Mouse (Mus musculus) limb, embryonic 11.5 days (tissue): ENCODE data around the gene Gm11232. TPM values are rescaled to one million over a fixed set of nuclear protein-coding genes. Genes with fewer than 3 reads are reported as not detected.

ENCODE experiments used
- ATAC-seq: fragments of 200-750 bp; cut with Nextera tagmentation; 2 replicates; pipeline ENCODE4 v1.8.0; 2017; ENCODE audit warnings: low read depth; ENCODE audit not compliant: insufficient number of reproducible peaks, low FRiP score, low TSS enrichment
- DNase-seq: peaks from one replicate; pipeline ENCODE4 v3.0.0-alpha.2; 2015; ENCODE audit warnings: low spot score
- H3K27ac ChIP-seq: fragments of 300-500 bp; sonication (generic); replicated peaks from 2 replicates; pipeline ENCODE4 v1.5.1; 2014; ENCODE audit warnings: low read depth, mild to moderate bottlenecking, low read length
- H3K27me3 ChIP-seq: fragments of 300-500 bp; sonication (generic); 2 replicates; pipeline ENCODE4 v1.6.1; 2014; ENCODE audit warnings: mild to moderate bottlenecking, low read length, mixed read lengths; ENCODE audit not compliant: control insufficient read depth, insufficient read depth
- H3K36me3 ChIP-seq: fragments of 300-500 bp; sonication (generic); 2 replicates; pipeline ENCODE4 v1.6.1; 2014; ENCODE audit warnings: mild to moderate bottlenecking, low read length, moderate library complexity, mixed read lengths; ENCODE audit not compliant: control insufficient read depth, insufficient read depth
- H3K4me1 ChIP-seq: fragments of 300-500 bp; sonication (generic); 2 replicates; pipeline ENCODE4 v1.6.1; 2014; ENCODE audit warnings: low read length, mixed read lengths; ENCODE audit not compliant: control insufficient read depth, insufficient read depth
- H3K4me2 ChIP-seq: fragments of 300-500 bp; sonication (generic); 2 replicates; pipeline ENCODE4 v1.6.1; 2014; ENCODE audit warnings: low read depth, mild to moderate bottlenecking, moderate library complexity; ENCODE audit not compliant: severe bottlenecking
- H3K4me3 ChIP-seq: fragments of 300-500 bp; sonication (generic); 2 replicates; pipeline ENCODE4 v1.5.1; 2014; ENCODE audit warnings: low read depth, low read length
- H3K9ac ChIP-seq: fragments of 300-500 bp; sonication (generic); 2 replicates; pipeline ENCODE4 v1.6.1; 2014; ENCODE audit warnings: mild to moderate bottlenecking, low read length
- H3K9me3 ChIP-seq: fragments of 300-500 bp; sonication (generic); 2 replicates; pipeline ENCODE4 v1.6.1; 2016; ENCODE audit warnings: low read length; ENCODE audit not compliant: control insufficient read depth
- WGBS: fragments of 180-500 bp; shearing (Covaris S2); extraction: QIAGEN DNeasy Blood & Tissue Kit; methylation state at CpG from one replicate; pipeline ENCODE4 v1.1.7; 2014; 5-methylcytosine and 5-hydroxymethylcytosine counted together
- polyA plus RNA-seq: library from polyadenylated mRNA; unstranded; fragments of >200 nt; fragmentation: Nextera tagmentation; extraction: Ambion mirVana; gene quantifications from 2 replicates; pipeline ENCODE4 v1.2.1, GENCODE M21; 2014

Gm11232 gene
- polyA plus RNA-seq, result 0.11 and 0.12 TPM in 2 replicates

DNA sequence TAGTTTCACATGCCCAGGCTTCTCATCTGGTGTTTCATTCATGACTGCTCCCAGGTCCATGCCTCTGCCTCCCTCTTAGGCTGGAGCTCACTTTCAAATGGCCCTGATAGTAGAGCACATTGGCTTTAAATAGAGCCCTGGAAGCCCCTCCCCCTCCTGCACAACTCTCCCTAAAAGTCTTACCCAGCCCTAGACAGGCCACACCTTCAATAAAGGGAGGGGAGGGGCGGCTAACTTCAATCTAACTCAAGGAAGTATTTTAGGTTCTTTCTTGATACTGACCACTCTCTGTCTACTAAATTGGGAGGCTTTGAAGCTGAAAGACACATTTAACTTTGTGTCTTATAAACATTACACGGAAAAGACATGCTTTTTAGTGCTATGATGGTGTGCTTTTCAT lies at the start of gene Gm11232:
Gm11232 (minus strand) TSS at position 101 of the 400 bp plus-strand sequence.
- H3K36me3 ChIP-seq, result no peaks in the 10 kb centered on the region
- no peak for DNase-seq
- H3K4me2 ChIP-seq, result no peak within 1 kb of the TSS
- no peaks in the 10 kb centered on the region for H3K4me1 ChIP-seq
- no peak for ATAC-seq
- H3K9me3 ChIP-seq, result no peaks in the 10 kb centered on the region
- no peak within 1 kb of the TSS for H3K4me3 ChIP-seq
- H3K27me3 ChIP-seq, result no peaks in the 10 kb centered on the region
- no peak within 1 kb of the TSS for H3K27ac ChIP-seq
- 79% methylated on average over 2 of the region's 2 CpGs for WGBS
- no peak within 1 kb of the TSS for H3K9ac ChIP-seq

DNA sequence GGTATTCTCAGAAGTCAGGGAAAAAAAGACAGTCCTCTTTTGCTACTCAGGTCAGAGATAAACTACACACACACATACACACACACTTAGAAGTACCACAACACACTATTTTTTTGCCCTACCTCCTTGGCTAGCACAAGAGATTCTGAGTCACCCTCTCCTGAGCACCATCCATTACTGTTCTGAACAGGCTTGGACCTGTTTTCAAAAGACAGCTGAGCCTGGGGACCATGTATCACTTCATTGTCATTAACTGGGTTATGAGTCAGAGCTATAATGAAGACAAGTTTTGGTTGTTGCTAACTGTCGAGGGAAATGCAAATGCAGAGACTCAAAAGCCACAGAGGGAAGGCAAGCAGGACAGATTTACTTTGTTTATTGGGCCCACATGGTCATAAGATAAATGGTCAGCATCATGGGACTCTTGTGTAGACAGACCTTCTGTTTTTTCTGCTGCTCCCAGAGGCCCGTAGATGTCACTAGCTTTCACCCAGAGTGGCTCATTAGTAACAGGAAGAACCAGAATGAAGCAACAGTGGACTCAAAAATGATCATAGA lies 48.3 kb upstream of the Gm11232 start:
- H3K9ac ChIP-seq, result no peak overlapping the region
- 78% methylated on average over 2 of the region's 2 CpGs for WGBS
- no peaks in the 10 kb centered on the region for H3K9me3 ChIP-seq
- H3K4me1 ChIP-seq, result no peaks in the 10 kb centered on the region
- H3K27ac ChIP-seq, result no peak overlapping the region
- ATAC-seq (no peak), DNase-seq (no peak)
- H3K27me3 ChIP-seq, result no peaks in the 10 kb centered on the region
- H3K4me2 ChIP-seq, result no peak overlapping the region
- no peak overlapping the region for H3K4me3 ChIP-seq
- no peaks in the 10 kb centered on the region for H3K36me3 ChIP-seq

DNA sequence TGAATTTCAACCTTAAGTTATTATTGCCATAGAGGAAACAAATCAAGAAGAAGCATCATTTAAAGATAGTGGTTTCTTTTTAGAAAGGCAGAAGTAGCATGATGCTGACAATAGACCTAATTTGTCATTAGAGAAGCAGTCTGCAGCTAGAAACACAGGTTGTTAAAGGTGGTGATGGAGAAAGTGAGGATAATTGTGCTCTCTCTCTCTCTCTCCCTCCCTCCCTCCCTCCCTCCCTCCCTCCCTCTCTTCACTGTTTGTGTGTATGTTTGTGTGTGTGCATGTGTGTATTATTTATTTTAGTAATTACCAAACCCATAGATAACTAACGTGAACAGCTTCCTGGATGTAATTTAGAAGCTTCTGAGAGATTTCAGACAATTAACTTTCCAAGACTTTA lies 7.8 kb upstream of the Gm11232 start:
- Histone ChIP-seq H3K4me3 (no peak overlapping the region), H3K4me1 (no peaks in the 10 kb centered on the region), H3K4me2 (no peak overlapping the region), H3K9ac (no peak overlapping the region), H3K36me3 (no peaks in the 10 kb centered on the region), H3K9me3 (no peaks in the 10 kb centered on the region), H3K27me3 (no peaks in the 10 kb centered on the region), H3K27ac (no peak overlapping the region)
- ATAC-seq, result no peak
- DNase-seq, result no peak
- WGBS, result 78% methylated on average over 1 of the region's 1 CpGs

DNA sequence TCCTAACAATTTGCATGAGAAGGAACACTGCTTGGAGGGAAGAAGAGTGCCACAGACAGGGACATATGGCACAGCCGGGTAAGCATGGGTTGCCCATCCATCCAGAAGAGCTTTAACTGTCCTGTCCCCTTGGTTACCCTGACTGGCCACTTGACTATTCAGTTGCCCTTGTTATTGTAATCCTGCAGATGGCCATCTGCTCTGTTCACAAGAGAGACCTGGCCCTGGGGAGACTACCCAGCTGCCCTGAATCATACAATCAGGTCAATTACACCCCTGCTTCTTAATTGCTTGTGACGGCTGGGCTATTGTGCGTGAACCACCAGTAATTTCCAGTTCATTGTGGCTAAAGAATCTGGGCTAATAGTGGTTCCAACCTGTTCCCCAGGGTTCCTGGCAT lies 7.3 kb upstream of the Gm11232 start:
- 45% methylated on average over 3 of the region's 3 CpGs for WGBS
- Histone ChIP-seq H3K27me3 (no peaks in the 10 kb centered on the region), H3K4me1 (no peaks in the 10 kb centered on the region), H3K9me3 (no peaks in the 10 kb centered on the region), H3K27ac (no peak overlapping the region), H3K4me3 (no peak overlapping the region), H3K4me2 (no peak overlapping the region), H3K9ac (no peak overlapping the region), H3K36me3 (no peaks in the 10 kb centered on the region)
- no peak for DNase-seq
- ATAC-seq, result no peak

DNA sequence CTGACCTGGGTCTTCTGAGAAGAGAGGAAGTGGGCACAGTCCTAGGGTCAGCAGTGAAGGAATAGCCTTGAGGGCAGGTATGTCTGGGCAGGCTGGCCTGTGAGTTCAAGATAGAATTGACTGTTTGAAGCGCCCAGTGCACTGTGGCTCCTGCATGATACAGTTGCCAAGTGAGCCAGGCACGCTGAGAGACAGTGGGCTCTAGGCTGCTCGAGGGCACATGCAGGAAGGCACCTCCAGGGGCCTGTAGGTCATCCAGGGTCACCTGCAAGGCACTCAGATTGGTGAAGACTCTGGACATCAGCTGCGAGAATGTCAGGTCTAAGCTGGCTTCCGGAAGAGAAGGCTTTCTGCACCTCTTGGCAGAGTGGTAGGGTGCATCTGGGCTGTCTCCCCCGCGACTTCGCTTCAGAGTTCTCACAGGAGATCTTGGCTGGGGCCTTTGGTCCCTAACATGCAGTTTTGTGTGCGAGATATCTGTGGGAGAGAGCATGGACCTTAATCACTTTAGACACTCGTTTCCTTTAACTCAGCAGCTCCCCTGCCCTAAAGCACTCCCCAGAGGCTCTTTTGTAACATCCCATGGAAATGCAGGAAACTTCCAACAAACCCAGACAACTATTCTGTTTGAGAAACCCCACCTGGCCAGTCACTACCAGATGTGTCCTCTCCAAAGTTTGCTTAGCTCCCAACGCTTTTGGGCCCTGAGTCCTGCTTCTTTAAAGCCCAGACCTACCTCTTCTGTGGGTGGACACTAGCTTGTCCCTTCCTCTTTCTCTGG lies 1.1 kb downstream of the Gm11232 start:
- H3K4me3 ChIP-seq, result no peak overlapping the region
- H3K27ac ChIP-seq, result no peak overlapping the region
- no peak overlapping the region for H3K4me2 ChIP-seq
- ATAC-seq (no peak), DNase-seq (no peak)
- H3K9ac ChIP-seq, result no peak overlapping the region
- WGBS, result 83% methylated on average over 11 of the region's 11 CpGs
- no peaks in the 10 kb centered on the region for H3K36me3 ChIP-seq
- H3K27me3 ChIP-seq, result no peaks in the 10 kb centered on the region
- H3K4me1 ChIP-seq, result no peaks in the 10 kb centered on the region
- no peaks in the 10 kb centered on the region for H3K9me3 ChIP-seq

DNA sequence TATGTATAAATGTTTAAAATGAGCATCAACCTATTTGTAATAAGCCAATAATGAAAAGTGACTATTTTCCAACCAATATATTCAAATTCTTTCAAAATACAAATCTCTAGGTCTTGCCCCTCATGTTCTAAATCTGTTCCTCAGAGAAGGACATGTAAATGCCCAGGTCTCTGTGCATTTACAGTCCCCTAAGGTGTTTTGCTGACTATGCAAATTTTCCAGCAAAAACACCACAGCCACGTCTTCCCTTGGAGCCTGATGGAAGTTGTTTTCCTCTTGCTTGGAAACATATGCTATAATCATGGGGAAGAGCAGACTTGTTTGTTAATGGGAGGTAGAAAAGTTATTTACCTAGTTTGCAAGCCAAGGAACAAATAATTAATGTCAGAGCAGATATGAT lies 12.0 kb downstream of the Gm11232 start:
- no peaks in the 10 kb centered on the region for H3K9me3 ChIP-seq
- no peaks in the 10 kb centered on the region for H3K4me1 ChIP-seq
- no peak for DNase-seq
- no peak overlapping the region for H3K27ac ChIP-seq
- 54% methylated on average over 1 of the region's 1 CpGs for WGBS
- no peak overlapping the region for H3K9ac ChIP-seq
- no peak for ATAC-seq
- H3K27me3 ChIP-seq, result no peaks in the 10 kb centered on the region
- H3K36me3 ChIP-seq, result no peaks in the 10 kb centered on the region
- H3K4me3 ChIP-seq, result no peak overlapping the region
- H3K4me2 ChIP-seq, result no peak overlapping the region

DNA sequence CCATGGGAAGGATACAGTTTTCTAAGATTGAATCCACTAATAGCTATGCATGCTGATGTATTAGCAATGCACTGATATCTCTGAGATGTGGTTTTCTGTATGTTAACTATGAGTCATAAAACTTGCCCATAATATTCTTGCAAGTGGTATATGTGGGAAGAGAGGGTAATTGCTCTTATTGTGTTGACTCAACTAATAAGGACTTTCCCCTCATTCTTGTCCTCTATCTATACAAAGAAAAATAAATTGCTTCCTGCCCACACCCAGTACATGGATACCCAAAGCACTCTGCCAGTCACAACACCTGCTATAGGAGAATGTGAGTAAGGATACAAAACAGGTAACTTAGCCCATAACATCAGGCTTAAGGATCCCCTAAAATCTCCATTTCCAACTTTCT lies 21.2 kb downstream of the Gm11232 start:
- H3K27ac ChIP-seq, result no peak overlapping the region
- H3K4me1 ChIP-seq, result no peaks in the 10 kb centered on the region

DNA sequence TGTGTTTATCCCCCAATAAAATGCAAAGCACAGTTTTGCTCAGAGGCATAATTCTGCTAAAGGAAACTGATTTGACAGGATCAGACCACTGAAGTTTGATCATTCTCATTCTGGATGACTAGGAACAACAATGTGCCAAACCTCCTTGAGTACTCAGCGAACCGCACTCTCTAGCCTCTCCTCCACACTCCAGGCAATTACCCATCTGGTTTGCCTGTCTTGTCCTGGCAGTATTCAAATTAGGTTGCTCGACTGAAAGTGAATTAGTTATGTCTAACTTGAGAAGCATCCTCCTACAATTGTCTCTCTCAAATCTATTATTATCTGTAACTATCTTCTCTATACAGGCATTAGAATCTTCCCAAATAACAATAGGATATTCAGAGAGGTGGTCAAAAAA lies 22.5 kb downstream of the Gm11232 start:
- no peaks in the 10 kb centered on the region for H3K36me3 ChIP-seq
- DNase-seq (no peak), ATAC-seq (no peak)
- H3K9me3 ChIP-seq, result no peaks in the 10 kb centered on the region
- H3K9ac ChIP-seq, result no peak overlapping the region
- no peaks in the 10 kb centered on the region for H3K27me3 ChIP-seq
- no peak overlapping the region for H3K4me3 ChIP-seq
- H3K4me1 ChIP-seq, result no peaks in the 10 kb centered on the region
- no peak overlapping the region for H3K27ac ChIP-seq
- WGBS, result 78% methylated on average over 3 of the region's 3 CpGs
- no peak overlapping the region for H3K4me2 ChIP-seq

More for the DNA sequence above, 21.2 kb downstream of the Gm11232 start:
- Histone ChIP-seq H3K4me3 (no peak overlapping the region), H3K9ac (no peak overlapping the region), H3K9me3 (no peaks in the 10 kb centered on the region), H3K27me3 (no peaks in the 10 kb centered on the region), H3K4me2 (no peak overlapping the region), H3K36me3 (no peaks in the 10 kb centered on the region)
- no peak for DNase-seq
- ATAC-seq, result no peak

DNA sequence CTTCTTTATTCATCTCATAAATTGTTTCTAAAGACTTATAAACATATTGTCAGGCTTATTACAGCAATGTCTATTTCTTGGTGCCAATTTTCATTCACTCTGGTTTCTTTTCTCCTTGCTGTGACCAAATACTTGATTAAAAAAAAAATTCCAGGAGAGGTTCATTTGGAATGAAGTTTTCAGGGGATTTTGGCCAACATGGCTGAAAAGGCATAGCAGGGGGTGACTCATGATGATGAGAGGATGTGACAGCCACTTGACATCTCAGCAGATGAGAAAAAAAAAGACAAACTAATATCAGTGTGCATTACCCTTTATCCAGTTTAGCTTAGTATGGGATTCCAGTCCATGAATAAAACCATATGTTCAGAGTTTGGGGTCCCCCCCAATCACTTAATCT lies 28.4 kb downstream of the Gm11232 start:
- ATAC-seq (no peak), DNase-seq (no peak)
- Histone ChIP-seq H3K4me1 (no peaks in the 10 kb centered on the region), H3K27ac (no peak overlapping the region), H3K4me3 (no peak overlapping the region), H3K9ac (no peak overlapping the region), H3K9me3 (no peaks in the 10 kb centered on the region), H3K36me3 (no peaks in the 10 kb centered on the region), H3K27me3 (no peaks in the 10 kb centered on the region), H3K4me2 (no peak overlapping the region)
